Mouse (Mus musculus) yolk sac, embryonic 10.5 days (tissue): ENCODE results near the gene Rin2.

ENCODE experiments used
- DNase-seq: peaks from one replicate; pipeline ENCODE4 v3.0.0-alpha.2; 2017; ENCODE audit warnings: low spot score

Rin2 gene

DNA sequence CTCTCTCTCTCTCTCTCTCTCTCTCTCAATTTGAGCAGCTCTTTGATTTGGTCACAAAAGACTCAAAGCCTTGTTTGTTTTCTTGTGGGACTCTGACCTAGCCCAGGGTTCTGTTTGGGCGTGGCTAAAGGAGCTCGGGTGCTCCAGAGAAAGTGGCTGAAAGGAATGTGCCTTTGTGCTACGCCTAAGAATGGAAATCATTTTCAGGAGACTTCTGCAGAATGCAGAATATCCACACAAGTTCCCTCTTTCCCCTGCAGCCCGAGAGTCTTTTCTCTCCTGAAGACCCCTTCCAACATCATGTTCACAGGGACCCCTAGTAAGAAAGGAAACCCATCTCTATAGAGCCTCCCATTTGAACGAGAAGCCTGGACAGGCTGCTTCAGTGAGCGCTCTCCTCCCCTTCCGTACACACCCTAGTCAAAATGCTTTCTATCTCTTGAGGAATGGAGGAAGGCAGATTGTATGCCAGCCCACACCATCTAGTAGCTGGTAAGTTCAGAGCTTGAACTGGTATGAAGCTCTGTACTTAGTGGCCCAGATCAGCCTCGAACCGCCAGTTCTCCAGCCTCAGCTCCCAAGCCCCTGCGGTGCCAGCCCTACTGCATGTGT, 187.3 kb downstream of the Rin2 start:
- peak; percentile 78 for DNase-seq

DNA sequence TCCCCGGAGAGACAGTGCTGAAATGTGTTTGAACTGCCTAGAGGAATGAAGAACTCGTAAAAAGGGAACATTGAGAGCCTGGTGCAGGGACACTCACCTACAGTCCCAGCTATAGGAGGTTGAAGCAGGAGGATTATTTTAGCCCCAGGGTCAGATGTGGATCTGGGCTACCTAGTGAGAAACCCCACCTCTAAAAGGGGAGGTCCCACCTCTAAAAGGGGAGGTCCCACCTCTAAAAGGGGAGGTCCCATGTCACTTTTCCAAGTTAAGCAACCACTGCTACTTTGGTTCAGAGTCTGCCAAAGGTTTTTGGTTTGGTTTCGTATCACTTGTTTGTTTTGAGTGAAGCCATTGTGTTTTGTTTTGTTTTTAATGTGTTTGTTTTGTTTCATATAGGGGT, 190.3 kb downstream of the Rin2 start:
- DNase-seq, result no peak

DNA sequence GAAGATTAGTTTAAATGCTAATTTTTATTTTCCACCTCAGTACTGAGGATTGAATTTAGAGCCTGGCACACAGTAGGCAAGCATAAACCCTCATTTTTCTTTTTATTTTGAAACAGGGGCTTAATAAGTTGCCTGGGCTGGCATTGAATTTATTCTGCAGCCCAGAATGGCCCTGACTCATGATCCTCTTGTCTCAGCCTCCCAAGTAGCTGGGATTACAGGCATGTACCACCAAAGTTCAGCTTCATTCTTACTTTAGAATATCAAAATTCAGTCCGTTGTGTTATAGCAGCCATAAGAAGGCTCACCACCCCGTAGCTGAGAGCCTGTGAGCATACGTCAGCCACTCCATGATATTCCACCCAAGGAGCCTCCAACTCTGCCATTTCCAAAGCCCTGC, 191.2 kb downstream of the Rin2 start:
- no peak for DNase-seq

DNA sequence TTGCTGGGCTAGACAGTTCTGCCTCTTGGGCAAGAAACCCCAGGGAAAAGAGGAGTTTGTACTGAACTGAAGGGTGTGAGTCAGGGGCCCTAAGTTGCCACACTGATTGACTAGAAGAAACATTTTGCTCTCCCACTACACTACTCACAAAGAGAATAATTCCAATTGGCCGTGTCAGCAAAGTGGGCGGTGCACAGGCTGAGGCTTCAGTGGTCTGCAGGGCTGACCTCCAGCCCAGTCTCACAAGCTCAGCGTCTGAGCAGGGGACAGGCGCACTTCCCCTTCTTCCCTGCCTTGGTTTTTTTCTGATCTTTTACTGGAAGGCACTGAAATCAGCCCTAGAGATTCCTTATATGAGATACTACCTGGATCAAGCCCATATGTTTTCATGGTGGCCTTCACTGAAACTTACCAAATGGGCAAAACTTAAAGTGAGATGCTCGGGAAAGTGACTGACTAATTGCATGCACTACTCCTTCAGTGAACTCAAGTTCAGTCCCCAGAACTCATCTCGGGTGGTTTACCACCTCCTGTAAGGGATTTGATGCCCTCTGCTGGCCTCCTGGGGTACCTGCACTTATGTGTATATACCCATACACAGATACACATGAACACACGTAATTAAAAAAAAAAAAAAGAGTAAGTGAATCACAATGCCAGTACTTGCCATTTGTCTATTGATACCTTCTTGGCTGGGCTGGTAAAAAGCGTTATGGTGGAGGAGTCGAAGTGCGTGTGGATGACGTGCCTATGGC, 191.9 kb downstream of the Rin2 start:
- no peak for DNase-seq

DNA sequence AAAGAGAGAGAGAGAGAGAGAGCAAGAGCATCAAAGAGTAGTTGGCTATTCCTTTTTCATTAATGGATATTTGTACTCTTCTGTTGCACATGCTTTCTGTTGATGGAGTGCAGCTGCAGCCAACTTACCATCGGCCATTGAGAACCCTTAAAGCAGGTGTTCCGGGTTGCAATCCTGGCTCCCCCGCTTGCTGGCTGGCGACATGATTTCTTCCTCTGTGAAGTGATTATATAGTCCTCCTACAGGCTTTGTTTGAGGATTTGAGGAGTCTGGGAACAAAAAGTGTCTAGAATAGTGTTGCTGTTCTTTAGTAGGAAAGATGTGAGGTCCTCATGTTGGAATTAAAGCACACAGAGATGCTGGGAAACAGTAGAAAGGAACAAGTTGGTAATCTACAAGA, 196.3 kb downstream of the Rin2 start:
- DNase-seq, result no peak

DNA sequence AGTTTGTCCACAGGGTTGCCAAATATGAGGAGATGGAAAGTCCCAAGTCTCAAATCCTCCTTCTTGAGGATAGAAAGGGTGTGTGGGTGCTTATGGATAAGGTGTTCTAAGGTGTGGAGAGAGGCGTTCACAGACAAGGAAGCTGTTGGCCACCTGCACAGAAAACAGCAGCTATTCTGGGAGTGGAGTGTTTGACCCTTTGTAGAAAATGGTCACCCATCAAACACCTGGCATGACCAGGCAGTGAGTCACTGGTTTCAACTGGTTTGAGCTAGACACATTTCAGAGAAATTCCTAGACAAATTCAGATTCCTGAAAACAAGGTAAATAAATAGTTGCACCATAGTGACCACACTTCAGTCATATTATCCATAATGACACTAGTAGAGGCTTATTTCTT, 197.1 kb downstream of the Rin2 start:
- no peak for DNase-seq

DNA sequence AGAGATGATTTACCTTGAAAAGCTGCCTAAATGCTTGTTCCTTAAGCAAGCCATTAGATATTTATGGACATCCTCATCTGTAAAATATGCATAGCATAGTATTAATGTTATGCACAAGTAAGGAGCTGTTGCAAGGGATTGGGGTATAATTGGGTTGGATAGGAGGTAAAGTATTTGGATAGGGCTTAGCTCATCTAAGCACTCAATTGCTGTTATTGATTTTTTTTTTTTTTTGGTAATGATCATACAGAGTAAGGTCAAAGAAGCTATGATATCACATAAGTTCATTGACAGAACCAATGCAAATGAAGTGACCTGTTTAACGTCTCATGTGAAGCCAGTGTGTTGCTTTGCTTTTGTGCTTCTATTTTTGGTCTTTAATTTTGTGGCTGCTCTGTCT, 198.9 kb downstream of the Rin2 start:
- no peak for DNase-seq

DNA sequence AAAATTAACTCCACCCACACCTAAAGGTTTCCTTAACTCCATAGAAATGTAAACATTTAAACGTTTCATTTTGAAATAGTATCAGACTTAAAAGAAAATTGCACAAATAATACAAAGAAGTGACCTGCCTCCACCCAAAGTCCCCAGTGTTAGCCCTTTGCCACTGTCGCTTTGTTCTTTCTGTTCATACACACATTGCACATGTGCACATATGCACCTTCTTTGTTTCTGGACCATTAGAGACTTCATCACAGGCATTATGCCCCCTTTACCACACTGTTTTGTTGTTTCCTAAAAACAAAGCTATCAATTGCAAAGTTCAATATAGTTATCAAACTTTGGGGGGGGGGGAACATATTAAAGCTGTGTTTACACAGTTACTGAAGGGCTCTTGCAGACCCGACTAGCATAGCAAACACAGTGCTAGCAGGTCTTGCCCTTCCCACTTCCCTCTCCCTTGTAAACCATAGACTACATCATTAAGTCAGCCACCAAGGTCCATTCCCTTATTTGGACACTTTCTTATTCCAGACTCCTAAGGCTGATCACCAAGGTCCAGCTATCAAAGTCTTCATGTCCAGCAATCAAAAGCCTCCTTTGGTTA, 200.0 kb downstream of the Rin2 start:
- DNase-seq, result no peak

DNA sequence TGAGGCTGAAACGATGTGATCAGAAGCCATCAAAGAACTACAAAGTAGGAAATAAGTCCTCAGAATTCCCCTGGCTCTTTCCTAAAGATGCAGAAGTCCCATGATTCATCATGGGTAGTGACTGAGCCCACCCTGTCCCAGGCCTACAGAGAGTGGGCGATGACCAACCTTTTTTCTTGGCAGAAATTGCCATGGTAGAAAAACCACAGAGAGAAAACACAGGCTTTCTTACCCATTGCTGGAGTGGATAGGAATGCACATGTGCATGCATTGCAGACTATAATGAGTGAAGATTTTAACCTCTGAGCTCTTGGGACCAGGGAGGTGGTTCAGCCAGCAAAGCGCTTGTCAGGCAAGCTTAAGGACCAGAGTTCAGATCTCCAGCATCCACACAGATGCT, 202.2 kb downstream of the Rin2 start:
- no peak for DNase-seq

DNA sequence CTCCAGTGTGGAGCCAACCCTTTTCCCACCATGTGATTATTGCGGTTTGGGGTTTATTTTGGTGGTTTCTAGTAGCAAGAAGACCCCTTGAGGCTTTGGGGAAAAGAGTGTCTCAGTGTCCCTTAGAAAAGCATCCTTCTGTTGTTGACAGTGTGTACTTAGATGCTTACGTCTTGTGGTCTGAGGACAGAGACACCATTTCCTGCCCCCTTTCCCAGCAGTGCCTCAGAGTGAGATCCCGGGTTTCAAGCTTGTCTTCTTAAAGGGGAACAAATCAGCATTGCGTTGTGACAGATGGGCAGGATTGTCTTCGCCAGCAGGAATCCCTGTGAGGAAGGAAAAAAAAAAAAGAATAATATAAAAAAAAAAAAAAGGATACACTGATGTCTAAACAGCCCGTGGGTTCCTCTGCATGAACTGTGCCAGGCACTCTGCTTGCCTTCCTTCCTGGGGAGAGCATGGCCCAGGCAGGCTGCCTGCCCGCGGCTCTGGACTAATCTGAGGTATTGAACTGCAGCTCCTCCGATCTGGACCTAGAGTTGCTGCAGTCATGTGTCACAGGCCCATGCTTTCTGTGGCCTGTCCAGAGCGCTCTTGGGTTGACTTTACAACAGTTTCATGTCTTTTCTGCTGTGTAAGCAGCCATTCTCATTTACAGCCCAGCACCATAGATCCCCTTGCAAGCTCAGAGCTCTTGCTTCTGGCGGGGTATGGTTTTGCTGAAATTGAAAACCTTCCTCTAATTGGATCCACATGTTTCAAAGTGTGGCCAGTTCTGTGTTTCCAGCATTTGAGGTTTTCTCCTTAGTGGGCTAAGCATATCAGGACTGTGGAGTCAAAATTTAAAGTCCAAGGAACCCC, 206.1 kb downstream of the Rin2 start:
- no peak for DNase-seq

DNA sequence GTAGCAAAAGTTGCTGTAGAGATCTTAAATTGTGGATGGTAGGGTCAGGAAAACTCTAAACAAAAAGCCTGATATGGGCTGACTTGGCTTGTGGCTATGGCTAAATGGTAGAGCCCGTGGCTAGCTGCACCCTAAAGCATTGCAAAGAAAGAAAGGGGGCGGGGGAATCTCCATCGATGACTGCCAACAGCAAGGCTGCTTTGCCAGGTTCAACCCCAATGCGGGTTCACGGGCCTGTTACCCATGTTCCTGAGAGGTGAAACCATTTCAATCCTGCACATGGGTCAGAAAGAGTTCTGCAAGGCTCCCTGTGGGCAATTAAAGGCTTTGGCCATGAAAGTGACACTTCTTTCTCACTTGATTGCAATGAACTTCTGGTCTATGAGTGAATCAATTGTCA, 206.9 kb downstream of the Rin2 start:
- no peak for DNase-seq

DNA sequence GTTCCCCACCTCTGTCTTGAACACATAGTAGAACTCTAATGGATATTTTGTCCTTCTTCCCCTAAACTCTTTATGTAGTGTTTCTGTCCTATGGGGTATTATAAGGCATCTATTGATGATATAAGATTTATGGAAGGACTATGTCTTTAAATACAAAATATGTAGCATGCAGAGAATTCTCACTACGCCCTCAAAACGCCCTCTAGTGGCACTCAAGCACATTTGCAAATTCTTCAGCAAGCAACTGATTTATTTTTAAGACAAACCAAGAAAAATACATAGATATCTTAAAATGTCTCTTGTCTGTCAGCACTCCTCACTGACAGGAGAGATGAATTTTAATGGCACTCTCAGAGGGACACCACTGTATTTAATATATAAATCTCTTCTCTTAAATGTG, 207.4 kb downstream of the Rin2 start:
- DNase-seq, result no peak

DNA sequence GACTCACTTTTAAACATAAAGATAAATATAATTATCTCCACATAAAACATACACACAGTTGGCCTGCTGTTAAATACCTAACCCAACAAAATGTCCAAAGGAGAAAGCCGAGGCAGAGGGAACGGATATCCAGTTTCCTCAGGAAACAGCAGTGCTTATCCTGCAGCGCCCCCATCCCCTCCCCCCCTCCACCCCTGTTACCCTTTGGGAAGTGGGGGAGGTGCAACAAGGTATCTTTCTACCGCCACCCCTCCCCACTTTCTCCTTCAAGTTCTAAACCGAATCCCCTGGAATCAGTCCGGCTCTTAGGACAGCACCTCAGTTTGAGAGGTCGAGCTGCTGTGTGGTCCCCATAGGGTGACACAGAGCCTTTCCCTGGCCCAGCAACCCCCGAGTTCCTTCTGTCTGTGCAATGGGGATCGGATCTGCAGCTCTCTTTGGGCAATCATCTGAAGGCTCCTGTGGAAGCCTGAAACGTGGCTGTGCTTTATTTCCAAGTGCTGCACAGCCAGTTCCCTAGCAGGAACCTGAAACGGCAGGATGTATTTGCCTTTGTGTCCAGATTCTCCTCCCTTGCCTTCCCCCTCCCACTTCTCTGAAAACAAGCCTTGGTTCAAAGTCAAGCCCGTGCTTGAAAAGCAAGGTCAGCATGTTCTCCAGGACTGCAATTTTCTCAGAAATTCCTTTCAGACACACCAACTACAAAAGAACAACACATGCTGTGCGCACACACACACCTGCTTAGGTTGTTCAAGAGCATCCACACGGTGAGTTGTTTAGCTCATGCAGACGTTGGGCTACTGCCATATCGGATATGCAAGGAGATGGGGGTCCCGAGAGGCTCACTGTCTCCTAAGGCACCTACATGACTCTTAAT, 209.3 kb downstream of the Rin2 start:
- peak; percentile 81 for DNase-seq

DNA sequence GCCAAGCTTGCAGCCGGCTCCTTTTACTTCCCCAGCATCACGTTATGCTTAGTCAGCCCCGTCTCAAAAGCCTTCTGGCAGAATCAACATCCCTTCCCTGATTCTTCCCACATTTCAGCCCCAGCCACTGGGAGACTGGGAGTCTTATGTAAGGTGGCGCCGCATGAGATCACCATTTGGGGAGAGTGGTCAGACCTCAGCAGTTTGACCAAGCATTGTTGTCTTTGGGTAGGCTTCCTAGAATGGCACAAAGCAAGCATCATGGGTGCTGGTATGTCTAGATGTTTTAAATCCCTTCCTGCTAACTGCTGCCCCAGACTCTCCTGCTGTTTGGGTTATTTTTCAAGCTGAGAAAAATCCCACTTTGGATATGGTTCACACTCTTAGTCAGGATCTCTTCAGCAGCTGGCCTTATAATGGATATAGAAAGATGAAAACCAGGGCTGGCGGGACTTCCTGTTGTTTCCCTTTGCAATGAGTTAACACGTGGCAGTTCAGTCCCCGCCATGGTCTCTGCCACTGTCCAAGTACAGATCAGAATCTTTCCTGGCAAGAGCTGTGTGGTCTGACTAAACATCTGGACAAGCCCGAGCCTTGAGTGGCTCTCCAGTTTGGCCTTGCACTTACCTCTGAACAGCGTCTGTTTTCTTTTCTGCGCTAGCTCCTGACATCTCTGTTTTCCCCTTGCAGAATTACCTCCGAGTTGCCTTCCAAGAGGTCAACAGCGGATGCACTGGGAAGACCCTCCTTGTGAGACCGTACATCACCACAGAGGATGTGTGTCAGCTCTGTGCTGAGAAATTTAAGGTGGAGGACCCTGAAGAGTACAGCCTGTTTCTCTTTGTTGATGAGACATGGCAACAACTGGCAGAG, 210.1 kb downstream of the Rin2 start:
- DNase-seq, result no peak

DNA sequence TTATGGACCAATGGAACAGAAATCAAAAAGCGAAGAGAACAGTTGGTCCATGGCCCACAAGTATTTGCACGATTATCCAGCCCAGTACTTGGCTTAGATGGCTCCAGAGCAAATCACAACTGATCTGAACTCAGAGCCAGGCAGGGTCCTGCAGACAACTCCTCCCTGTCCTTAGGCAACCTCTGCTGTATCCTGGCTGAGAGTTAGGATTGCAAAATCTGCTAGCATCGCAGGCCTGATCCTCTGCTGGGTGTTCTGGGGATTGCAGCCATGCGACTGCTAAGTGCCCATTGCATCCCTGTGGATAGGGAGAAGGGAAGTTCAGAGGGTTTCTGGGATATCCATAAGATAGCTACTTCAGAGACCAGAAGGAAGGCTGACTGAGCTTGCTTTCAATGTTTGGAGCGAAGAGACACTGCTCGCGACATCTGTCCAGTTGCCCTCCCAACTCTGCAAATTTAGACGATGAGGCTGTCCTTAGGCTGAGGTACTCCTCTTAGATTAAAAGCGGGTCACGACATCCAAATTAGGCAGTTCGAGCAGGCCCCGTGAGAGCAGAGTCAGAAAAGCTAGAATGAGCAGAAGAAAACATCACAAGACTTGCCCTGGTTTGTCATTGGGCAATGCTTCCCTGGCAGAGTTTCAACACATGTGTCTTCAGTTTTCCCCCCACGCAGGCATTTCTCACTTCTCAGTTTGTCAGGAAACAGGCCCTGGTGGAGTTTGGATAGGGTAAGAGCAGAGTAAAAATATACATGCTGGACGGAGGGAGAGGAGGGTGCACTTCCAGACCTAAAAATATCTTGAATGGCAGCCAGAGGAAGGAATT, 213.1 kb downstream of the Rin2 start:
- DNase-seq, result no peak

DNA sequence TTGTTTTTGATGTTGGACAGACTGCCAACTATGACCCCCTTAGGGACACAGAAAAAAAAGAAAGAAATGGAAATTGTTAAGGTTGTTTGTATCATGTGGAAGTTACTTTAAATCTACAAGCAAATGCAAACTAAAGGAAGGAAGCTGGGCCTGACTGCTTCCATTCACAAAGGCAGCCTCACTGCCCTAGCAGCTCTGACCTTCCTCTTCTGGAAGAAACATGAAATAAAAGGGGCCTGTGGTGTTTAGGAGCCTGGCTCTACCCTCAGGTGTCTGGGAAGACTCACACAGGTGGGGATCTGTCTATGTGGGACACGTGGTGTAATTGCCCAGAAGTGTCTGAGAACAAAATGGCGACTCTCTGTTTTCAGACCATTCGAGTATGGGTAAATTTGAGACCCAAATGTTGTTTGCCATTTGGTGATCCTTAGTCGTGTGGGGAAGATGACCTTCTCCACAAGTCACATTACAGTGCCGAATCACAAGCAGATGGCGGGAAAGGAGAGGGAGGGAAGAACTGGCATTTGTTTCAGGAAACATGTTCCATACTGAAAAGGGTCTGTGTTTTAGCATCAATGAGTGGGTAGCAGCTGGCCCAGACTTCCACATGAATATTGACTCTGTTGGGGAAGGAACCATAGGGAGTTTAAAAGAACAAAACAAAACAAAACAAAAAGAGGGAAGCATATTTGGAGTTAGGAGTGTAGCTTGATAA, 213.9 kb downstream of the Rin2 start:
- no peak for DNase-seq

DNA sequence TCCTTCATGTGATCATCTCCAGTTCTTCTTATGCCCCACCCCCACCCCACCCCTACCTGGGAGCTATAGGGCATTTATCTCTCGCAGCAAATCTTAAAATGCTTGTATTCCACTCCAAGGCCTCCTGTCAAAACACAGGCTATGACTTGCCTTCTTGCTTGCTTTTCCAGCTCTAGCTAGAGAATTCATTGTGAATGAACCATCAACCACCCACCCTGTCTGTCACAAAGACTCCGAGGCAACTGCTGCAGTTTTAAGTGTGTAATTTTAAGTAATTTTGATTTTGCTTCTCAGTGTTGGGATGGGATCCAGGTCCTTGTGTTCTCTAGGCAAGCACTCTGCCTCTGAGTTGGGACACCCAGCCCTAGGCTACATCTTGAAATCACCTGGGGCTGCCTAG, 215.6 kb downstream of the Rin2 start:
- DNase-seq, result no peak

DNA sequence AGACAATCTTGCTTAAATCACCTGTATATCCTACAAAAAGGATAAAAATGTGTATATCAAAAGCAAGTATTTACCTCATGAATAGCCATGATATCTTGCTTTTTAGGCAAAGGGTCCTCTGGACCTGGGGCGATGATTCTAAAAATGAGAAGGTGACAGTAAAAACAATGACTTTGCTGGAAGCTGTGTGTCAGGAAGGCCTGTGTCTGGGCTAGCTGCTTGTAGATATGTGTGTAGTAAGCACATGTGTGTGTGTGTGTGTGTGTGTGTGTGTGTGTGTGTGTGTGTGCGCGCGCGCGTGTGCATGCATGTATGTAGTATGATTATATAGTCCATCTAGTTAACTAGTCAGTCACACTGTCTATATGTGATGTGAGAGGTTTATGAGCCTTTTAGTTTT, 218.7 kb downstream of the Rin2 start:
- DNase-seq, result no peak

DNA sequence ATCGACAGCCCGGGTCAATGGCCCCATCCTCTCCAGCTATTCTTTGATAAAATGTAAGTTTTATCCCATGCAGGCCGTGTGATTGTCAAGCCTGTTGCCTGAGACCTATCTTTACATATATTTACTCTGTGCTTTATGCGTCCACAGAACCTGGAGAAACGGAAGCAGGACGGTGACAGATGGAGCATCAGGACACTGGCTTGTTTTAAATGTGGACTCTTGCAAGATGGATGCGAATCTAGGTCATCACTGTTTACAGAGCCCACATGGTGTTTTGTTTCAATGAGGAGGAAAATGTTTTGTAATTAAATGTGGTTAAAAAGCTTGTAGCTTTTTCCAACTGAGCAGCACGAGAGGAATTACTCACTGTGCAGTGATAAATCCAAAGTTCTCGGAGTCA, 223.1 kb downstream of the Rin2 start:
- DNase-seq, result no peak
